Mouse (Mus musculus) ovary, postnatal 36 days (tissue): ENCODE data around the gene Wipi1.
A peak's percentile ranks its signal among the peaks of the same experiment; 100 is the strongest.
"Not testable (repeated sequence)": the region's sequence is repeated elsewhere in the genome, so short reads cannot be mapped to it uniquely, and the experiment has no call there.

Experiments used
- DNase-seq: peaks from one replicate; pipeline ENCODE4 v3.0.0; 2022; ENCODE audit warnings: low spot score, mixed read lengths

Gene Wipi1

GRCm38 (mm10) chr11:109611303-109612149, at the start of gene Wipi1:
TSS of gene Wipi1 (minus strand) at chr11:109611967.
- peak; percentile 99 for DNase-seq

- not testable (repeated sequence) for DNase-seq
These were observed 48.8 kb upstream of the Wipi1 start for GRCm38 (mm10) chr11:109660526-109660925.

GRCm38 (mm10) chr11:109656232-109656631, 44.5 kb upstream of the Wipi1 start:
- no peak for DNase-seq

- no peak for DNase-seq
These were observed 42.8 kb upstream of the Wipi1 start for GRCm38 (mm10) chr11:109654581-109654980.

GRCm38 (mm10) chr11:109653201-109653600, 41.4 kb upstream of the Wipi1 start:
- no peak for DNase-seq

GRCm38 (mm10) chr11:109652505-109652904, 40.7 kb upstream of the Wipi1 start:
- DNase-seq = no peak

- peak; percentile 42 for DNase-seq
These were observed 39.8 kb upstream of the Wipi1 start for GRCm38 (mm10) chr11:109651566-109652024.

GRCm38 (mm10) chr11:109650788-109651565, 39.2 kb upstream of the Wipi1 start:
- peak; percentile 90 for DNase-seq

GRCm38 (mm10) chr11:109649975-109650701, 38.4 kb upstream of the Wipi1 start:
- DNase-seq = peak; percentile 64

GRCm38 (mm10) chr11:109649206-109649605, 37.4 kb upstream of the Wipi1 start, which contains the start of gene Prkar1a:
TSS of gene Prkar1a (plus strand) at chr11:109649405.
- DNase-seq = no peak

GRCm38 (mm10) chr11:109648510-109648909, 36.7 kb upstream of the Wipi1 start:
- no peak for DNase-seq

GRCm38 (mm10) chr11:109641498-109642222, 29.9 kb upstream of the Wipi1 start:
- peak; percentile 41 for DNase-seq

GRCm38 (mm10) chr11:109635871-109636395, 24.2 kb upstream of the Wipi1 start:
- DNase-seq = no peak

- DNase-seq = no peak
These were observed 23.2 kb upstream of the Wipi1 start for GRCm38 (mm10) chr11:109634928-109635327.

GRCm38 (mm10) chr11:109629021-109629521, 17.3 kb upstream of the Wipi1 start:
- no peak for DNase-seq

GRCm38 (mm10) chr11:109628099-109628498, 16.3 kb upstream of the Wipi1 start:
- no peak for DNase-seq

- DNase-seq = no peak
These were observed 15.9 kb upstream of the Wipi1 start for GRCm38 (mm10) chr11:109627648-109628047.

GRCm38 (mm10) chr11:109623238-109623637, 11.5 kb upstream of the Wipi1 start:
- DNase-seq = no peak

GRCm38 (mm10) chr11:109622518-109623037, 10.8 kb upstream of the Wipi1 start:
- no peak for DNase-seq

GRCm38 (mm10) chr11:109621183-109621582, 9.4 kb upstream of the Wipi1 start:
- DNase-seq = no peak

- DNase-seq = no peak
These were observed 8.6 kb upstream of the Wipi1 start for GRCm38 (mm10) chr11:109620356-109620755.
